Comparison of ENCODE assay signal across 9 mouse cellular contexts in the genomic region with DNA sequence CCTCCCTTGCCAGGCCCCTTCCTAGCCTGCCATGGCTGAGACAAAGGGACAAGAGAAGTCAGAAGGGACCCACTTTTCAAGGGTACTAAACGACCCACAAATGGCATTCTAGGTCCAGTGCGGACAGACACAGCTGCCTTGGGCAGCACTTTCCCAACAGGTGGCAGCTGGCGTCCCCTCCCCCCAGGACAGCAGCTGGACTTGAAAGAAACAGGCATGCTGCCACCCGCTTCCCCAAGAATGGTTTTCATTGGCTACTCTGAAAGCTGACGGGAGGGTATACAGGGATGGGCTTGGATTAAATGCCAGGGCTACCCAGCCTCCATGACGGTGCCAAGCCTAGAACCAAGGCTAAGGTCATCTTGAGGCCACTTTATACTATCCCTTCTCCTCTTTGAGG. TPM values are rescaled to one million over a fixed set of nuclear protein-coding genes. Genes with fewer than 3 reads are reported as not detected.
A peak's percentile ranks its signal among the peaks of the same experiment; 100 is the strongest.
DNase-seq lines count a peak whose midpoint lies in the region; ATAC-seq lines count a peak whose summit lies in the region.
"Had no signal": no experiment of that assay in that cellular context is flagged by ENCODE, and none has a peak within 500 bp of the region (broad histone marks: within the 10 kb centered on the region; RNA-seq: fewer than 3 reads in every experiment).

No protein-coding gene starts in this region.

- H3K36me3 ChIP-seq in heart, embryonic 15.5 days, result peaks cover 36% of the 10 kb centered on the region
- H3K36me3 ChIP-seq in forebrain, embryonic 15.5 days, result peaks cover 39% of the 10 kb centered on the region
- peaks cover 42% of the 10 kb centered on the region for H3K36me3 ChIP-seq in kidney, embryonic 16.5 days (ENCODE audit: insufficient read depth, low read length)
- H3K36me3 ChIP-seq in midbrain, embryonic 14.5 days (ENCODE audit: control insufficient read depth, insufficient read depth, low read length), result peaks cover 48% of the 10 kb centered on the region

- H3K27me3 ChIP-seq in heart, embryonic 15.5 days, result no peaks in the 10 kb centered on the region
- H3K27me3 ChIP-seq in forebrain, embryonic 15.5 days, result no peaks in the 10 kb centered on the region
- H3K27me3 ChIP-seq in kidney, embryonic 16.5 days (ENCODE audit: insufficient read depth, low read length), result no peaks in the 10 kb centered on the region
- no peaks in the 10 kb centered on the region for H3K27me3 ChIP-seq in midbrain, embryonic 14.5 days (ENCODE audit: control insufficient read depth, insufficient read depth, low read length)
- H3K27me3 ChIP-seq: Patski had no signal

- H3K9ac ChIP-seq in heart, embryonic 15.5 days, result 0 out of 2 replicates have a peak overlapping the region, but pooled peaks have one; percentile 97
- peak overlapping the region; percentile 95 for H3K9ac ChIP-seq in forebrain, embryonic 15.5 days (replicated peaks)
- H3K9ac ChIP-seq in kidney, embryonic 16.5 days (replicated peaks; ENCODE audit: low read length), result peak overlapping the region; percentile 99
- H3K9ac ChIP-seq in midbrain, embryonic 14.5 days (replicated peaks; ENCODE audit: low read length), result peak overlapping the region; percentile 100

- 57% methylated on average over 6 of the region's 6 CpGs for WGBS in heart, embryonic 15.5 days
- 30% methylated on average over 6 of the region's 6 CpGs for WGBS in forebrain, embryonic 15.5 days
- 30% methylated on average over 6 of the region's 6 CpGs for WGBS in kidney, embryonic 16.5 days
- WGBS in midbrain, embryonic 14.5 days, result 33% methylated on average over 6 of the region's 6 CpGs

- intact Hi-C loops in heart, postnatal 25 days (cut with DNase I), result no loop called here

- DNase-seq in heart, postnatal 25 days (ENCODE audit: low spot score), result no peak
- DNase-seq in adrenal gland, postnatal 10 days, result peak; percentile 82
- no peak for DNase-seq in midbrain, embryonic 14.5 days
- no peak for DNase-seq in ovary, postnatal 14 days (ENCODE audit: low spot score)
- no peak for DNase-seq in thymus, postnatal 4 days

- H3K27ac ChIP-seq in heart, embryonic 15.5 days, result peak overlapping the region; percentile 93
- peak overlapping the region; percentile 97 for H3K27ac ChIP-seq in forebrain, embryonic 15.5 days (replicated peaks)
- H3K27ac ChIP-seq in kidney, embryonic 16.5 days (ENCODE audit: low read length), result peak overlapping the region; percentile 97; the same call in 1 of the 2 replicates
- peak overlapping the region; percentile 97 for H3K27ac ChIP-seq in midbrain, embryonic 14.5 days (replicated peaks; ENCODE audit: low read depth, low read length)

- H3K4me2 ChIP-seq in heart, embryonic 15.5 days, result peak overlapping the region; percentile 91
- peak overlapping the region; percentile 67 for H3K4me2 ChIP-seq in forebrain, embryonic 15.5 days (replicated peaks)
- peak overlapping the region; percentile 84 for H3K4me2 ChIP-seq in kidney, embryonic 16.5 days (replicated peaks; ENCODE audit: low read depth, low read length)
- H3K4me2 ChIP-seq in midbrain, embryonic 14.5 days (ENCODE audit: low read length), result peak overlapping the region; percentile 86

- no peak for ATAC-seq in heart, embryonic 15.5 days (replicated peaks; ENCODE audit: insufficient number of reproducible peaks, insufficient read depth, low FRiP score, low read depth)
- ATAC-seq in forebrain, embryonic 15.5 days (replicated peaks), result no peak
- no peak for ATAC-seq in kidney, embryonic 16.5 days (ENCODE audit: low FRiP score, low TSS enrichment)
- no peak for ATAC-seq in midbrain, embryonic 14.5 days (ENCODE audit: low FRiP score, low TSS enrichment)
- ATAC-seq: Patski had no signal

- no peaks in the 10 kb centered on the region for H3K9me3 ChIP-seq in heart, embryonic 15.5 days (replicated peaks)
- H3K9me3 ChIP-seq in forebrain, embryonic 15.5 days, result no peaks in the 10 kb centered on the region
- no peaks in the 10 kb centered on the region for H3K9me3 ChIP-seq in kidney, embryonic 16.5 days (ENCODE audit: low read length)
- no peaks in the 10 kb centered on the region for H3K9me3 ChIP-seq in midbrain, embryonic 14.5 days (ENCODE audit: control insufficient read depth, low read length)

- peaks cover 41% of the 10 kb centered on the region for H3K4me1 ChIP-seq in heart, embryonic 15.5 days (replicated peaks)
- H3K4me1 ChIP-seq in forebrain, embryonic 15.5 days, result peaks cover 39% of the 10 kb centered on the region
- peaks cover 43% of the 10 kb centered on the region for H3K4me1 ChIP-seq in kidney, embryonic 16.5 days (ENCODE audit: insufficient read depth, low read length)
- H3K4me1 ChIP-seq in midbrain, embryonic 14.5 days (ENCODE audit: control insufficient read depth, insufficient read depth, low read length), result peaks cover 26% of the 10 kb centered on the region

- H3K4me3 ChIP-seq in heart, embryonic 15.5 days, result peak overlapping the region; percentile 95
- H3K4me3 ChIP-seq in forebrain, embryonic 15.5 days, result peak overlapping the region; percentile 87
- H3K4me3 ChIP-seq in kidney, embryonic 16.5 days (ENCODE audit: low read length), result peak overlapping the region; percentile 100
- H3K4me3 ChIP-seq in midbrain, embryonic 14.5 days (replicated peaks; ENCODE audit: low read depth, low read length), result peak overlapping the region; percentile 100

RNA-seq across cellular contexts. Expression of gene Traf4, which starts 2.9 kb away (rescaled TPM):
- 30.8 and 42.8 TPM in 2 replicates for polyA plus RNA-seq in heart, embryonic 15.5 days (2015; fragmentation: Nextera tagmentation; extraction: Ambion mirVana)
- 1 to 10 TPM; 4.6 to 6.7 TPM for total RNA-seq in heart, postnatal 25 days (2021)
- 10 to 100 TPM; 52.2 to 53.0 TPM for total RNA-seq in adrenal gland, postnatal 10 days (2021)
- 121 TPM in 2 replicates for polyA plus RNA-seq in forebrain, embryonic 15.5 days (2015; fragmentation: Nextera tagmentation; extraction: Ambion mirVana)
- polyA plus RNA-seq in kidney, embryonic 16.5 days (2015; fragmentation: Nextera tagmentation; extraction: Ambion mirVana), result 108 and 110 TPM in 2 replicates
- 68.4 and 103 TPM in 2 replicates for polyA plus RNA-seq in midbrain, embryonic 14.5 days (2014; fragmentation: Nextera tagmentation; extraction: Ambion mirVana)

RNA-seq across cellular contexts. Expression of gene Nek8, which starts 14.0 kb away (rescaled TPM):
- polyA plus RNA-seq in heart, embryonic 15.5 days (2015; fragmentation: Nextera tagmentation; extraction: Ambion mirVana), result 12.4 and 17.3 TPM in 2 replicates
- total RNA-seq in heart, postnatal 25 days (2021), result 1 to 10 TPM; 2.5 to 2.6 TPM
- 10 to 100 TPM in 1 of 2 experiments, 1 to 10 TPM in 1; 8.6 to 10.9 TPM for total RNA-seq in adrenal gland, postnatal 10 days (2021)
- polyA plus RNA-seq in forebrain, embryonic 15.5 days (2015; fragmentation: Nextera tagmentation; extraction: Ambion mirVana), result 4.8 and 5.7 TPM in 2 replicates
- 27.9 and 29.1 TPM in 2 replicates for polyA plus RNA-seq in kidney, embryonic 16.5 days (2015; fragmentation: Nextera tagmentation; extraction: Ambion mirVana)
- 3.9 and 4.2 TPM in 2 replicates for polyA plus RNA-seq in midbrain, embryonic 14.5 days (2014; fragmentation: Nextera tagmentation; extraction: Ambion mirVana)

RNA-seq across cellular contexts. Expression of gene Tlcd1, which starts 14.0 kb away (rescaled TPM):
- 13.5 and 14.2 TPM in 2 replicates for polyA plus RNA-seq in heart, embryonic 15.5 days (2015; fragmentation: Nextera tagmentation; extraction: Ambion mirVana)
- total RNA-seq in heart, postnatal 25 days (2021), result 1 to 10 TPM; 5.5 to 7.2 TPM
- total RNA-seq in adrenal gland, postnatal 10 days (2021), result 10 to 100 TPM; 34.4 to 45.6 TPM
- 4.4 and 5.0 TPM in 2 replicates for polyA plus RNA-seq in forebrain, embryonic 15.5 days (2015; fragmentation: Nextera tagmentation; extraction: Ambion mirVana)
- 35.1 and 36.1 TPM in 2 replicates for polyA plus RNA-seq in kidney, embryonic 16.5 days (2015; fragmentation: Nextera tagmentation; extraction: Ambion mirVana)
- 6.4 and 6.9 TPM in 2 replicates for polyA plus RNA-seq in midbrain, embryonic 14.5 days (2014; fragmentation: Nextera tagmentation; extraction: Ambion mirVana)

RNA-seq across cellular contexts. Expression of gene Rpl23a, which starts 20.9 kb away (rescaled TPM):
- 717 and 816 TPM in 2 replicates for polyA plus RNA-seq in heart, embryonic 15.5 days (2015; fragmentation: Nextera tagmentation; extraction: Ambion mirVana)
- 100 to 1,000 TPM; 776 to 853 TPM for total RNA-seq in heart, postnatal 25 days (2021)
- total RNA-seq in adrenal gland, postnatal 10 days (2021), result 1,000 to 10,000 TPM; 1,780 to 1,853 TPM
- polyA plus RNA-seq in forebrain, embryonic 15.5 days (2015; fragmentation: Nextera tagmentation; extraction: Ambion mirVana), result 896 and 935 TPM in 2 replicates
- 1,090 and 1,147 TPM in 2 replicates for polyA plus RNA-seq in kidney, embryonic 16.5 days (2015; fragmentation: Nextera tagmentation; extraction: Ambion mirVana)
- polyA plus RNA-seq in midbrain, embryonic 14.5 days (2014; fragmentation: Nextera tagmentation; extraction: Ambion mirVana), result 977 and 1,164 TPM in 2 replicates

RNA-seq across cellular contexts. Expression of gene Rab34, which starts 25.7 kb away (rescaled TPM):
- polyA plus RNA-seq in heart, embryonic 15.5 days (2015; fragmentation: Nextera tagmentation; extraction: Ambion mirVana), result 54.5 and 72.1 TPM in 2 replicates
- total RNA-seq in heart, postnatal 25 days (2021), result 10 to 100 TPM; 11.2 to 12.2 TPM
- total RNA-seq in adrenal gland, postnatal 10 days (2021), result 100 to 1,000 TPM in 1 of 2 experiments, 10 to 100 TPM in 1; 93.0 to 100 TPM
- polyA plus RNA-seq in forebrain, embryonic 15.5 days (2015; fragmentation: Nextera tagmentation; extraction: Ambion mirVana), result 55.9 and 56.3 TPM in 2 replicates
- polyA plus RNA-seq in kidney, embryonic 16.5 days (2015; fragmentation: Nextera tagmentation; extraction: Ambion mirVana), result 128 and 130 TPM in 2 replicates
- 51.7 and 53.3 TPM in 2 replicates for polyA plus RNA-seq in midbrain, embryonic 14.5 days (2014; fragmentation: Nextera tagmentation; extraction: Ambion mirVana)
